Mouse (Mus musculus) stomach, embryonic 16.5 days (tissue): Measurements from ENCODE around the gene Cwc25. TPM values are rescaled to one million over a fixed set of nuclear protein-coding genes. Genes with fewer than 3 reads are reported as not detected.
"Not testable (repeated sequence)": the region's sequence is repeated elsewhere in the genome, so short reads cannot be mapped to it uniquely, and the experiment has no call there.

Experiments
- ATAC-seq: fragments of 200-750 bp; cut with Nextera tagmentation; 2 replicates; pipeline ENCODE4 v1.8.0; 2017; ENCODE audit warnings: moderate number of reproducible peaks, moderate TSS enrichment; ENCODE audit not compliant: insufficient read depth, low FRiP score
- H3K27ac ChIP-seq: fragments of 300-500 bp; sonication (generic); 2 replicates; pipeline ENCODE4 v1.5.1; 2014; ENCODE audit warnings: low read length
- H3K27me3 ChIP-seq: fragments of 300-500 bp; sonication (generic); 2 replicates; pipeline ENCODE4 v1.6.1; 2014; ENCODE audit warnings: low read length, control low read depth, mixed read lengths; ENCODE audit not compliant: control insufficient read depth, insufficient read depth
- H3K36me3 ChIP-seq: fragments of 300-500 bp; sonication (generic); 2 replicates; pipeline ENCODE4 v1.6.1; 2014; ENCODE audit warnings: low read length; ENCODE audit not compliant: control insufficient read depth, insufficient read depth
- H3K4me1 ChIP-seq: fragments of 300-500 bp; sonication (generic); 2 replicates; pipeline ENCODE4 v1.6.1; 2014; ENCODE audit warnings: low read length, control low read depth, mixed read lengths; ENCODE audit not compliant: control insufficient read depth, insufficient read depth
- H3K4me2 ChIP-seq: fragments of 300-500 bp; sonication (generic); 2 replicates; pipeline ENCODE4 v1.6.1; 2014; ENCODE audit warnings: low read depth, low read length, mixed read lengths
- H3K4me3 ChIP-seq: fragments of 300-500 bp; sonication (generic); replicated peaks from 2 replicates; pipeline ENCODE4 v1.5.1; 2014; ENCODE audit warnings: mild to moderate bottlenecking, low read length
- H3K9ac ChIP-seq: fragments of 300-500 bp; sonication (generic); 2 replicates; pipeline ENCODE4 v1.6.1; 2014; ENCODE audit warnings: low read length
- H3K9me3 ChIP-seq: fragments of 300-500 bp; sonication (generic); replicated peaks from 2 replicates; pipeline ENCODE4 v1.6.1; 2016; ENCODE audit warnings: low read length, control low read depth; ENCODE audit not compliant: control insufficient read depth
- WGBS: fragments of 180-500 bp; shearing (Covaris S2); extraction: QIAGEN DNeasy Blood & Tissue Kit; methylation state at CpG from one replicate; pipeline ENCODE4 v1.1.7; 2014; 5-methylcytosine and 5-hydroxymethylcytosine counted together
- polyA plus RNA-seq: library from polyadenylated mRNA; unstranded; fragments of >200 nt; fragmentation: Nextera tagmentation; extraction: Ambion mirVana; gene quantifications from 2 replicates; pipeline ENCODE4 v1.2.1, GENCODE M21; 2015

Gene Cwc25
- polyA plus RNA-seq, 1 experiment from 2014 or later = 16.3 TPM

- Histone ChIP-seq H3K4me3 (no peak overlapping the region), H3K4me1 (peaks cover 21% of the 10 kb centered on the region), H3K27me3 (no peaks in the 10 kb centered on the region), H3K9me3 (no peaks in the 10 kb centered on the region), H3K27ac (no peak overlapping the region), H3K36me3 (0 out of 2 replicates have a peak, but pooled peaks cover 7% of the 10 kb centered on the region), H3K9ac (0 out of 2 replicates have a peak overlapping the region, but pooled peaks have one; percentile 86), H3K4me2 (peak overlapping the region; percentile 79)
- WGBS = 85% methylated on average over 9 of the region's 9 CpGs
- no peak for ATAC-seq
Observed at GRCm38 (mm10) chr11:97742591-97742990, 23.8 kb downstream of the Cwc25 start.

GRCm38 (mm10) chr11:97742157-97742556, 24.2 kb downstream of the Cwc25 start:
- no peak for ATAC-seq
- no peak overlapping the region for H3K4me2 ChIP-seq
- no peak overlapping the region for H3K9ac ChIP-seq
- 90% methylated on average over 5 of the region's 5 CpGs for WGBS
- no peak overlapping the region for H3K4me3 ChIP-seq
- H3K27ac ChIP-seq = no peak overlapping the region
- no peaks in the 10 kb centered on the region for H3K27me3 ChIP-seq
- H3K9me3 ChIP-seq = no peaks in the 10 kb centered on the region
- H3K36me3 ChIP-seq = 0 out of 2 replicates have a peak, but pooled peaks cover 7% of the 10 kb centered on the region
- peaks cover 25% of the 10 kb centered on the region for H3K4me1 ChIP-seq

DNA sequence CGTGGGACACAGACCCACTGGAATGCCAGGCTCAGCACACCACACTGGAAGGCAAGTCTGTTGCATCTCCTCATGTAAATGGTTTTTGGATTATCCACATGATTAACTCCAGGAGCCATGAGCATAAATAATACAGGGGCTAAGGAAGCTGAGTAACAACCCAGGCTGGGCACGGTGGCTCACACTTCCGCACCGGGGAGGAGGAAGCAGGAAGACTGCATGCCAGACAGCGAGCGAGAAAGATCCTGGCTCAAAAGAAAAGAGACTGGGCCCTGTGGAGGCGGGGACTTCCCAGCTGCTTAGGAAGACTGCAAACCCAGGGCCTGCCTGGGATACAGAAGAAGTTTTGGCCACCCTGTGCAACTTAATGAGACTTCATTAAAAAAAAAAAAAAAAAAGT, 26.2 kb downstream of the Cwc25 start:
- H3K9me3 ChIP-seq = no peaks in the 10 kb centered on the region
- 48% methylated on average over 7 of the region's 7 CpGs for WGBS
- peaks cover 25% of the 10 kb centered on the region for H3K4me1 ChIP-seq
- no peaks in the 10 kb centered on the region for H3K36me3 ChIP-seq
- ATAC-seq = no peak
- H3K27me3 ChIP-seq = no peaks in the 10 kb centered on the region
- H3K27ac ChIP-seq = no peak overlapping the region
- no peak overlapping the region for H3K4me2 ChIP-seq
- no peak overlapping the region for H3K4me3 ChIP-seq
- H3K9ac ChIP-seq = no peak overlapping the region

DNA sequence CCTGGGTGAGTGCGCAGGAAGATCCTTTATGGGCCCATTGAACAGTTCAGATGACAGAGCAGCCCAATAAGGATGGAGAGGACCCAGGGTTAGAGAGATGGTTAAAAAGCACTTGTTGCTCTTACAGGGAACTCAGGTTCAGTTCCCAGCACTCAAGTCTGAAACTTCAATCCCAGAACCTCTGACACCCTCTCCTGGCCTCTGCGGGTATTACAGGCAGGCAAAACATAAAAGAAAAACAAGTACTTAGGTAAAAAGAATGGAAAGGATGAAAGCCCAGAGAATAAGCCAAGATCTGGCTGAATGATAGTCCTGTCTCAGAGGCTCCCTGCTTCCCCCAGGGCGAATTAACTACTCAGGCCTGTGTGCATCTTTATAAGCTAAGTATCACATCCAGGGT, 27.2 kb downstream of the Cwc25 start:
- H3K36me3 ChIP-seq = no peaks in the 10 kb centered on the region
- no peak overlapping the region for H3K27ac ChIP-seq
- no peak overlapping the region for H3K4me2 ChIP-seq
- no peaks in the 10 kb centered on the region for H3K27me3 ChIP-seq
- H3K4me3 ChIP-seq = no peak overlapping the region
- H3K9me3 ChIP-seq = no peaks in the 10 kb centered on the region
- WGBS = 90% methylated on average over 3 of the region's 3 CpGs
- H3K4me1 ChIP-seq = peaks cover 25% of the 10 kb centered on the region
- no peak overlapping the region for H3K9ac ChIP-seq
- no peak for ATAC-seq

DNA sequence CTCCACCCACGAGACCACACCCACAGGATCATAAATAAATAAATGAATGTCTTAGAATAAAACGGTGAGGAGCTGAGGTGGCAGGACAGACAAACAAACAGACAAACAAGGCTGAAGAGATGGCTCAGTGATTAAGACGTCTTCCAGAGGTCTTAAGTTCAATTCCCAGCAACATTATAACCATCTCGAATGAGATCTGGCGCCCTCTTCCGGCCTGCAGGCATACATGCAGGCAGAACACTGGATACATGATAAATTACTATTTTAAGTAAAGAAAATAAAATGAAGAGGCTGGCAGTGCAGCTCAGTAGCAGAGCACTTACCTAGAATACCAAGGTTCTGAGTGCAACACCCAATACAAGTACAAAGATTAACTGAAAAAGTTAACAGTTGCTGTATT, 27.7 kb downstream of the Cwc25 start:
- H3K9ac ChIP-seq = no peak overlapping the region
- no peak for ATAC-seq
- H3K4me2 ChIP-seq = no peak overlapping the region
- H3K9me3 ChIP-seq = no peaks in the 10 kb centered on the region
- no peaks in the 10 kb centered on the region for H3K27me3 ChIP-seq
- no peak overlapping the region for H3K27ac ChIP-seq
- H3K36me3 ChIP-seq = no peaks in the 10 kb centered on the region
- no peak overlapping the region for H3K4me3 ChIP-seq
- peaks cover 24% of the 10 kb centered on the region for H3K4me1 ChIP-seq
- 55% methylated on average over 6 of the region's 6 CpGs for whole genome bisulfite sequencing

- Histone ChIP-seq H3K4me3 (no peak overlapping the region), H3K4me2 (no peak overlapping the region), H3K9ac (no peak overlapping the region), H3K36me3 (no peaks in the 10 kb centered on the region), H3K9me3 (no peaks in the 10 kb centered on the region), H3K27ac (no peak overlapping the region), H3K27me3 (no peaks in the 10 kb centered on the region), H3K4me1 (peaks cover 13% of the 10 kb centered on the region; the same call in 1 of the 2 replicates)
- ATAC-seq = no peak
- 62% methylated on average over 4 of the region's 4 CpGs for WGBS
Observed at GRCm38 (mm10) chr11:97737600-97737999, 28.8 kb downstream of the Cwc25 start.

- Histone ChIP-seq H3K4me3 (no peak overlapping the region), H3K9me3 (no peaks in the 10 kb centered on the region), H3K4me1 (peaks cover 12% of the 10 kb centered on the region; the same call in 1 of the 2 replicates), H3K27me3 (no peaks in the 10 kb centered on the region), H3K4me2 (no peak overlapping the region), H3K27ac (no peak overlapping the region), H3K9ac (no peak overlapping the region), H3K36me3 (no peaks in the 10 kb centered on the region)
- ATAC-seq = no peak
- WGBS = 85% methylated on average over 5 of the region's 5 CpGs
Observed at GRCm38 (mm10) chr11:97736645-97737044, 29.7 kb downstream of the Cwc25 start.

- not testable (repeated sequence) for H3K9ac ChIP-seq, H3K27me3 ChIP-seq, H3K4me1 ChIP-seq, H3K9me3 ChIP-seq, H3K4me2 ChIP-seq, H3K36me3 ChIP-seq, ATAC-seq, H3K4me3 ChIP-seq, H3K27ac ChIP-seq
- WGBS = 83% methylated on average over 5 of the region's 5 CpGs
Observed at GRCm38 (mm10) chr11:97734810-97735209, 31.5 kb downstream of the Cwc25 start.

- H3K4me3 ChIP-seq = no peak overlapping the region
- no peak for ATAC-seq
- H3K9me3 ChIP-seq = no peaks in the 10 kb centered on the region
- WGBS = 36% methylated on average over 10 of the region's 10 CpGs
- no peak overlapping the region for H3K9ac ChIP-seq
- H3K36me3 ChIP-seq = no peaks in the 10 kb centered on the region
- H3K4me1 ChIP-seq = peaks cover 8% of the 10 kb centered on the region; the same call in 1 of the 2 replicates
- no peak overlapping the region for H3K4me2 ChIP-seq
- no peaks in the 10 kb centered on the region for H3K27me3 ChIP-seq
- no peak overlapping the region; the same call in 1 of the 2 replicates for H3K27ac ChIP-seq
Observed at GRCm38 (mm10) chr11:97733689-97734088, 32.7 kb downstream of the Cwc25 start.

DNA sequence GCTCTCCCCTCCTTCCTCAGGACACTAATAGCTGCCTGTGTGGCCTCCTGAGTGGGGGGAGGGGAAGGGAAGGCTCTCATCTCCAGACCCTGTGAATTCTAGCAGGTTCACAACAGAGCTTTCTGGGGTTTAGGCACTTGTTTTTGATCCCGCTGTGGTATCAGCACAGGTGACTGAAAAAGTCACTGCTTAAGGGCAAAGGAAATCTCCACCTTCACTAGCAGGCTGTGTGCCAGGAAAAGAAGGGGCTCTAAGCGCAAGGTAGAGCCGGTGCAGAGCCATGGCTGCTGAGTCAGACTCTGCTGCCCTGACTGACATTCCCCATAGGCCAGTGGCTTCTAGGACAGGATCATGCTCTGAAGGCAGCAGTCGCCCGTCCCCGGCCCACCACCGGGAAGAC, 37.6 kb downstream of the Cwc25 start:
- Histone ChIP-seq H3K27ac (no peak overlapping the region), H3K36me3 (peaks cover 10% of the 10 kb centered on the region), H3K4me3 (no peak overlapping the region), H3K9ac (no peak overlapping the region), H3K4me2 (no peak overlapping the region), H3K9me3 (no peaks in the 10 kb centered on the region), H3K4me1 (no peaks in the 10 kb centered on the region), H3K27me3 (no peaks in the 10 kb centered on the region)
- no peak for ATAC-seq
- 81% methylated on average over 7 of the region's 7 CpGs for WGBS
